Mouse (Mus musculus): ENCODE results near the gene Ppp2r2c.

The Ppp2r2c gene

DNA sequence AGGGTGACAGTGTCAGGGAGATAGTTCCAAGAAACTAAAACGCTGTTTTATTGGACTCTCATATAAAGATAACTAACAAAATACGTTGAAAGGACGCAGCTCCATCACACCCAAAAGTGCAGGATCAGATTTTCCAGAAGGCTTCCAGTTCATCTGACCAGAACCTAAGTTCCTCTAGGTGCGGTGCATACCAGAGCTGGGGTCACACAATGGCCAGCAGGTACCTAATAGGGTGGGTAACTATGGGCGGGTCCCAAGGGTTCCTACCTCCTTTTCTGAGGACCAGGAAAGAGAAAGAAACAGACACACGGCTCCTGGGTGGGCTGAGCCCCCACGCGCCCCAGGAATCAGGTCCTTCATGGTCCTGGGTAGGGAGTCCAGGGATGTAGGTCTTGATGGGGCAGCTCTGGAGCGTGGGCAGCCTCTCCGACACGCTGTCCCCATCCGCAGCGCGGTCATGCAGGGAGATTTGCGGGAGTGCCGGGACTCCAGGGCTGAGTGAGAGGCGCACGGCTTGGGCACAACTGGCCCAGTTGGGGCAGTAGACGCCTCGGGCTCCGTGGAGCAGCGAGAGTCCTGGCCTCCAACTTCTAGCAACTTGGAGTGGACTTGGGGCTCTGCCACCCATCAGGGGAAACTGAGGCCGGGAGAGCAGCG, 119.9 kb downstream of the Ppp2r2c start:
- DNase-seq (ENCODE audit: low spot score), result no peak

DNA sequence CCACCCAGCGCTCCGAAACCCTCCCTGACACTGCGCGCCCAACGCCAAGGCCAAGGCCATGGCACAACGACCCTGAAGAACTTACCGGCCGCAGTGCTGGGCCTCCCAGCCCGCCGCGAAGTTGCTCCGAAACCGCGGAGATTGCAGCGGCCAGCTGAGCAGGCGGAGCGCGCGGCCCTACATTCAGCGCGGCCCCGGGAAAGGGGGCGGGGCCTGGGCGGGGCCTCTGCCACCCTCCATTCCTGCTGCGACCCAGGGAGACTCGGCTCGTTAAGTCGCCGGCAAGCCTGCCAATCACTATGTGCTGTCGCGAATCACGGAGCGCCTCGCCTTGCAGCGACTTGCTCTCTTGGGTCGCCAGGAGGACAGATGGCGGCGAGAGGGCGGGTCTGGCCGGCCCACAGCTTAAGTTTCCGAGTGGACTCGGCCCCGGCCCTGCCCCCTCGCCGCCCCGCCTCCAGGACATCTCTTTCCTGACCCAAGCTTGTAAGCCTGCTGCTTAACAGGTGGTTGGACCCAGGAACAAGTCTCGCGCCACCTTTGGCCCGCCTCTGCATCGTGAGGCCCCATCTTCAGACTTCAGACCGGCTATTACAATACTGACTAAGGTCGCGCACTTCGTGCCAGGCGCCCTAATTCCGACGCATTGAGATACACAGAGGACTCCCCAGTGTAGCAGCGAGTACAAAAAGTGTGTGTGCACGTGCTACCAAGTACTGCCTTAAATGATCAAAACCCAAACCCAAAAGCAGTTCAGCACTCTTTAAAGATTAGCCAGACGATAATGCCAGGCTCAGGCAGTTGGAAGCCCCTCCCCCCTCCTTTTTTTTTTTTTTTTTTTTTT, 120.7 kb downstream of the Ppp2r2c start, which contains the start of gene Wfs1:
Gene Wfs1, minus strand, starts transcription at position 425 of the 844 bp plus-strand sequence.
- peak; percentile 82 for DNase-seq (ENCODE audit: low spot score)

DNA sequence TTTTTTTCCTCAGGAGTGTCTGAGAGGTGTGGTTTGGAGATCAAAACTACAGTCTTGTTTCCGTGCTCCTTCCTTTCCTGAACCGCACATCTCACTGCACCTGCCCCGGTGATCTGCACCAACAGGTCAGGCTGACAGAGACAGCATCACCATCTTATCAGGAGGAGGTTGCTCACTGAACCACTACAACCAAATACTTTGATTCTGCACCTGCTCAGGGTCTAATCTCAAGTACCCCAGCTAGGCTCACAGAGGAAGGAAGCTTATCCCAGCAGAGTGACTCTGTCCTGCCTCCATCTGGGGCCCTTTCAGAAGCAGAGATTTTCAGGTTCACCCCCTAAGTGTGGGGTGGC, 121.3 kb downstream of the Ppp2r2c start:
- DNase-seq (ENCODE audit: low spot score), result no peak

DNA sequence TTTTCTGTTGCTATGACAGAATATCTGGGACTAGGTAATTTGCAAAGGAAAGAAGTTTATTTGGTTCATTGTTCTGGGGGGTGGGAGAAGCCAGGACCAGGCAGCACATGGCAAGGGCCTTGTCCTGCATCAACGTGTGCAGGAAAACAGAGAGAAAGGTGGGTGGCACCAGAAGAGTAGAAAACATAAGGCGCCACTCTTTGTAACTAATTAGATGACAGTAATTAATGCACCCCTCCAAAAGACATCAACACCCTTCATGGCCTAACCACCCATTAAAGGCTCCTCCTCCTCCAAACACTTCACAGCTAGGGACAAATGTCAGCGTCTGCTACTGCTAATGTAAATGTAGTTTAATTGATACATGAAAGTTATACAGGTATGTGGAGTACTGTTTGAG, 121.9 kb downstream of the Ppp2r2c start:
- DNase-seq (ENCODE audit: low spot score), result no peak

DNA sequence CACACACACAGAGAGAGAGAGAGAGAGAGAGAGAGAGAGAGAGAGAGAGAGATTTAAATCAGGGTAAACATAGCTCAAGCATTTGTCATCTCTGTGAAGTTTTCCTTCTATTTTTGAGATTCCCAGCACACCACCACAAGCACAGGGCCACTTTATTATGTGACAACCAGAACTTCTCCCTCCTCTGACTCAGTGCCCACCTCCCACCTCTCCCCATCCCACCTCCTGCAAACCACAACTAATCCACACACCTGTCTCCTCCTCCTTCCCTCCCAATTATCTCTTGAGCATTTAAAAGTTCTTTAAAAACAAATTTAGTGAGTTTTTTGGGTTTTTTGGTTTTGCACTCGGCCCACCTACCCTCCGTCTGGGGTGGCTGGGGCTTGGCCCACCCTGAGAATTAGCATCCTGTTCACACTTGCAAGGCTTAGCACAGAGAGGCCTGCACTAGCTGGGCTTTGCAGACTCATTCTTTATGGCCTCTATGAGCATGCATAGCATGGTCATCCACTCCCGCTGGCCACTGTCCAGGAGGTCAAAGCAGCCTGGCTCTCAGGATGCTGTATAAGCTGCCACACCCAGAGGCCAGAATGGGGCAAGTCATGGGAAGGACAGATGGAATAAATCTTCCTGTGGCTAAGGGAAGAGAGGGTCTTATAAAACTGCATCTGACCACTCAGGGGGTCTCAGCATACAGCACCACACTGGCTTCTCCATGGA, 122.5 kb downstream of the Ppp2r2c start:
- DNase-seq (ENCODE audit: low spot score), result no peak

DNA sequence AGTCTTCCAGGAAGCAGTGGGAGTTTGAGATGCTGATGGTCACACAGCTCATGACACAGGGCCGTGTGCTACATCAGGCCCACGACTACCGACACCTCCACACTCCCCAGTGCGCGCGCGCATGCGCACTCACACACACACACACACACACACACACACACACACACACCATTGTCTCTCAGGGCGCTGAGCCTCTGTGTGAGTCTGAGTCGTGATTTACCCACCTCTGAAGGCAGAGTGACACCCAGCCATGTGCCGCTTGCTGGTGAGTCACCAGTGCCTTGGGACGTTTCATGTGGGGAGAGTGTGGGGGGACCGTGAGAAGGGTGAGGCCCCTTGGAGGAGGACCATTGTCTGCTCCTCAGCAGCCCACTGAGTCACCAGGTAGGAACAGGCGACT, 128.1 kb downstream of the Ppp2r2c start:
- DNase-seq (ENCODE audit: low spot score), result no peak

DNA sequence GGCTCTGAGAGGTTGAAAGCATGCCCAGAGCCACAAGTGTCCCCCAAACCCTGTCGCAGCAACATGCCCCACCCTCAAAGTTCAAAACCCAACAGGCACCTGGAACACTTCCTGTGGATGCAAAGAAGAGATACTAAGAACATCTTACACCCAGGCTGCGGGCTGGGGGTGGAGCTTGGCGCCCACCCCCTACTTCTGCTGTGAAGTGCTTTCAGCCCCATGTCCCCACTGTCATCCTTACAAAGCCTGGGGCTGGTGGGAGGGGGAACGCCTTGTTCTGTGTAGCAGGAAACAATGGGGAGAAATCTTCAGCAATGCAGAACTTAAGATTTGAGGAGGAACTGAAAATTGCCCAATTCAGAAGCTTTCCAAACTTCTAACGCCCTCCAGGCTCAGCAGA, 129.7 kb downstream of the Ppp2r2c start:
- no peak for DNase-seq (ENCODE audit: low spot score)

DNA sequence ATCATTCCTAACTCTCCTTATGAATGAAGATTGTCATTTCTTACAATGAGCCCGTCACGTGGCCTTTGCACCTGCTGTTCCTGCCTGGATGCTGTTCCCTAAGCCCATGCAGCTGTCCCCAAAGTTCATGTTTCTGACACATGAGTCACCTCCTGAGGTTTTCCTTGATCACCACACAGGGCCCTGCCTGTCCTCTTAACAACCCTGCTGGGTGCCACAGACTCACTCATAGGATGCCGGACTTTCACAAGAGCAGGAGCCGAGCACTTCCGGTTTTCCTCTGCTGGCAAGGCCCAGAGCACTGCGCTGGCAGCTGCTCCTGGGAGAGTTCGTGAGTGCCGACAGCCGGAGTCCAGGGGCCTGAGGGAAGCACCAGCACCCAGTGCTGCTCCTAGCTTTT, 132.7 kb downstream of the Ppp2r2c start:
- DNase-seq (ENCODE audit: low spot score), result no peak

DNA sequence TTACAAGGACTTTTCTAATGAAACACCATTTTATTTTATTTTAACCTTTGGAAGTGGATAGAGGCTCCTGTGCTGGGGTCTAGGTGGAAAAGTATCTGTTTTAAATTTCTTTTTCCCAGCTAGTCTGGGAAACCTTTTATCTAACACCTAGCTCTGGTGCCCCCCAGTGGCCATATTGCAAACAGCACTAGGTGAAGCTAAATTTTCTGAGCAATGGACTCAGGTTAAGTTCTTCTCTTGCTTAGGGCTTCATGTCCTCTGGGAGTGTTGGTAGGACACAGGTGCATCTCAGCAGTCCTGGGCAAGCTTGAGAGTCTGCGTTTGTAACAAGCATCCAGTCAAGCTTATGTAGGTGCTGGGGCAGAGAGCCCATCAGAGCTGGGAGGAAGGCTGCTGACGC, 133.7 kb downstream of the Ppp2r2c start:
- DNase-seq (ENCODE audit: low spot score), result peak; percentile 35

Measured in ovary, postnatal 10 days (tissue).